Mouse (Mus musculus) ovary, postnatal 36 days (tissue): ENCODE results near the gene Dync1h1.
A peak's percentile ranks its signal among the peaks of the same experiment; 100 is the strongest.

Source experiments
- DNase-seq: peaks from one replicate; pipeline ENCODE4 v3.0.0; 2022; ENCODE audit warnings: low spot score, mixed read lengths

Dync1h1 gene

GRCm38 (mm10) chr12:110601241-110602218, at the start of gene Dync1h1:
Gene Dync1h1, plus strand, starts transcription at chr12:110601452.
- peak; percentile 94 for DNase-seq

- no peak for DNase-seq
These were observed 49.1 kb upstream of the Dync1h1 start for GRCm38 (mm10) chr12:110552113-110552512.

DNA sequence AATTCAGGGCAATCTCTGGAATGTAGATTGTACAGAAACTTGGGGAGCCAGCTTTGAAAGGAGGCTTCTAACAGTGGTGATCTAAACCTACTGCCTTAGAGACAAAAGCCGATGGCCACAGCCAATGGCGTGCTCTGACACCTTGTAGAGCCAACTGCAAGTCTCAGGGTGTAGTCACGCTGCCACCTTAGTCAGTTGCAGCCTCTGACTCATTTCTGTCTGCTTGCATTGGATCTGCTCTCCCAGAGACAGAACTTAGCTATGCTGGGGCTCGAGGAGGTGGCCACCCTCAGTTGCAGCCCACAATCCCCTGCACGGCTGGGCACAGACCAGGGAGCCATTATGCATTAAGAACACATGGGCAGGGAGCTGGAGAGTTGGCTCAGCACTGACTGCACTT, 47.9 kb upstream of the Dync1h1 start:
- DNase-seq, result no peak

DNA sequence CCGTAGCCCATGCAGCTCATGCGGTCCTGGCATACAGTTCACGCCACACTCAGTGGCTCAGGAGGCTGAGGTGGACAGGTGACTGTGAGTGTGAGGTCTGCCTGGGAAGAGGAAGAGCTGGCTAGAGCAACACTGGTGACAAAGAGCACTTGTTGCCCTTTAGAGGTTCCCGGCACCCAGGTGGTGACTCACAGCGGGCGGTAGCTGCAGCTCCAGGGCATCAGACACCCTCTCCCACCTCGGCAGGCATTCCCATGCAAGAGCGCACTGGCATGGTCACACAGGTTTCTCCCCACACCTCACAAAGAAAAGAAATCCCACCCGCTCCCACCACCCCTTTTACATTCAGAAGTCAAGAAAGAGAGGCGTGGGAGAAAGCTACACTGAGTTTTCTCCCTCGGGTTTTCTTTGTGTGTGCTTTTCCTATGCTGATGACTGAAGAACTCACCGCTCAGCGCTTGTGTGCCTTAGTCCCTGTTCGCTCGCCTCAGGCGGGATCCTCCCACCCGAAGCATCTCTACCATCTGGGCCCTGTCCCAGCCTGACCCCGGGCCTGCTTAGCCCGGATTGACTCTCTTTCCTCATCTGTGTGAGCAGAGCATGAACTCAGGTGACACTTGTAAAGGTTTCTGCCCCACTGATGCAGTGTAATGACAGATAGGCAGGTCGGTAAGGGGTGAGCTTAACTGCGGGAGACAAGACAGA, 45.6 kb upstream of the Dync1h1 start:
- DNase-seq, result no peak

GRCm38 (mm10) chr12:110556861-110557628, 44.2 kb upstream of the Dync1h1 start:
- DNase-seq, result no peak

DNA sequence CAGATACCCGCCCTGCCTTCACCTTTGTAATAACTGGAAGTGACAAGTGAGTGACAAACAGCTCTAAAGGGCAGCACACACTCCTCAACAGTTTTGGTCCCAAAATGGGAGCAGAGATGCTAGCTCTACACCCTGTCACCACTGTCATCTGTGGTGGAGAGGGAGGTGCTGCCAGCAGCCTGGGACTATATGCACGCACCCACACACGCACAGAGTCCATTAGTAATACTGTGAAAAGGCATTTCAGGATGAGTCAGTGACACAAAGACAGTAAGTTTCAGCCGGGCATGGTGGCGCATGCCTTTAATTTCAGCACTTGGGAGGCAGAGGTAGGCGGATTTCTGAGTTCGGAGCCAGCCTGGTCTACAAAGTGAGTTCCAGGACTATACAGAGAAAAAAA, 43.1 kb upstream of the Dync1h1 start:
- no peak for DNase-seq

GRCm38 (mm10) chr12:110563383-110563782, 37.9 kb upstream of the Dync1h1 start:
- DNase-seq, result no peak

DNA sequence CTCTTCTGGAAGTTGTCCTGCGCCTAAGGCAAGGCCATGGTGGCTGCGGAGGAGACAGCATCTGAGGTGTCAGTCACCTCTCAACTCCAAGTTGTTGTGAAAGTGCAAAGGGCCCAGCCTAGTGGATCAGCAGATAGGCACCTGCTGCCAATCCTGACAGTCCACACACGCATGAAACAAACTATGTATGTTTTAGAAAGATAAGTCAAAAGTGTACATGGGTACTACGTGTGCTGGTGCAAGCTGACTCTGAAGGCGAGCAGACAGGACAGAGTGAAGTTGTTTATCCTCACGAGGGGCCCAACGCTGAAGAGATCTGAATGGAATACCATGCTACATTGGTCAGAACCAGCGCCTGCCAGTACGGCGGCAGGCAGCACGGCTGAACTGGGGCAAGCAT, 36.4 kb upstream of the Dync1h1 start:
- no peak for DNase-seq

DNA sequence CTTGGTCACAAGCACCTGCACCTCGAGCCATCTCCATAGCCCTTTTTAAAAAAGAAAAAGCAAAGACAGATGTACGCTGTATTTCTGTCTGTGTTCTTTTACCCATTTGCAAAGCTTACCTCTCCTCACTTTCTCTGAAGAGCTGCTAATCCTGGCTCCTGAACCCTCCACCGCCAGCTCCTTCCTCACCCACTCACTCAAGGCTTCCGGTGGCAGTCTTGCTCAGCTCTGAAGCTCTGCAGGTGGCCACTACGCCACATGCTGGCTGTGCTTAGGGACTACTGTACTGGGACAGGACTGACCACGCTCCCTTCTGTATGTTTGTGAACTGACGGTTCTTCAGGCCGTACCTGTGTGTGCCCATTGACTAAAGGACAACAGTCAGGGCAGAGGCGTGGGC, 34.9 kb upstream of the Dync1h1 start:
- DNase-seq, result no peak

GRCm38 (mm10) chr12:110571050-110571449, 30.2 kb upstream of the Dync1h1 start:
- DNase-seq, result no peak

DNA sequence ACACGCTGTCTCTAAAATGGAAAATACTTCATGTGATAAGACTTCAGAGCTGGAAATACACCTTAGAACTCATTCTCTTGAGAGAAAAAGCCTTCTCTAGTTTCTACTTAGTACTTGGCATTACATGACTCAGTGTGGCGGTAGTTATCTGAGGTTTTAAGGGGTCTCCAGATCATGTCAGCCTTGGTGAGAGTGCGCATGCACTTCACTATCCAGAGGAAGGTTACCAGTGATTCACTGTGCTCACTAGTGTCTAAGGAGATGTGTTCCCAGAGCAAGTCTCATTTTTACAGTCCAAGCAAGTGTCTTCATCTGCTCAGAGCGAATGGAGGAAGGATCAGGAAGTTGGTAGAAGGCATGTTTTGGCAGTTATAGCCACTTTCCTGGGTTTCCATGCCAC, 28.9 kb upstream of the Dync1h1 start:
- DNase-seq, result no peak

DNA sequence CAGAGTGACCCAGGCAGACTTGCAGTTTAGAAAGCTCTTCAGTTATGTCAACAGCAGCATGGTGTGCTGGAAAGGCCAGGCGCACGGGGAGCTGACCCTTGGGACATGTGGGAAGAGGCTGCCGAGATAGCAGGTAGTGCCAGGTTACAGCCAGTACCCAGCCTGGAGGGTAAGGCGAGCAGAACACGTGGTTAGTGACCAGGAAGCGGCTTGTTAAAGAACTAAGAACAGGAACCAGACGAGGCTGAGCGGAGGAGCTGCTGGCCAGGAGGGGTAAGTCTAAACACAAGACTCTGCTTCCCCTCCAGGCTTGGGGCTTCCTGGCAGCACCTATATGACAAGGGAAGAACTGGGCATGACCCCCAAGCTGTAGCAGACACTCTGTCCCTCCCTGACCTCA, 27.6 kb upstream of the Dync1h1 start:
- no peak for DNase-seq

- DNase-seq, result no peak
These were observed 25.3 kb upstream of the Dync1h1 start for GRCm38 (mm10) chr12:110575926-110576325.

DNA sequence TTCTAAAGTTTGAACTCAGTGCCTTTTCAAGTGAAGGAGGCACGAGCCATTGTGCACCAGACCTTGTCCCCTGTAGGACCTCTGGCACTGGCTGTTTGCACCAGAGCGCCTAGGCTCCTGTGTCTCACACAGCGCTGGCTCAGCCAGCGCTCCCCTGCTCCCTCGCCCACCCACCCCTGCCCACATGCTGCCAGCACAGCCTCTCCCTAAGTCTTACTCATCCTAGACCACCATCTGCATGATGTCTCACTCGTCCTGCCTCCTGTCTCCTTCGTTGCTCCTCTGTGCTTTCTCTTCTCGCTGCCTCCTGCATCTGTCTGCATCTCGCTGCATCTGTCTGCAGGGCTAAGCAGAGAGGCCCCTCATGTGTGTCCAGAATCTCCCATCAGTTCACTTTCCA, 22.9 kb upstream of the Dync1h1 start:
- DNase-seq, result no peak

- no peak for DNase-seq
These were observed 12.6 kb upstream of the Dync1h1 start for GRCm38 (mm10) chr12:110588622-110589021.

- DNase-seq, result no peak
These were observed 10.4 kb upstream of the Dync1h1 start for GRCm38 (mm10) chr12:110590804-110591259.

- peak; percentile 94 for DNase-seq
These were observed 9.9 kb upstream of the Dync1h1 start for GRCm38 (mm10) chr12:110591260-110591883.

DNA sequence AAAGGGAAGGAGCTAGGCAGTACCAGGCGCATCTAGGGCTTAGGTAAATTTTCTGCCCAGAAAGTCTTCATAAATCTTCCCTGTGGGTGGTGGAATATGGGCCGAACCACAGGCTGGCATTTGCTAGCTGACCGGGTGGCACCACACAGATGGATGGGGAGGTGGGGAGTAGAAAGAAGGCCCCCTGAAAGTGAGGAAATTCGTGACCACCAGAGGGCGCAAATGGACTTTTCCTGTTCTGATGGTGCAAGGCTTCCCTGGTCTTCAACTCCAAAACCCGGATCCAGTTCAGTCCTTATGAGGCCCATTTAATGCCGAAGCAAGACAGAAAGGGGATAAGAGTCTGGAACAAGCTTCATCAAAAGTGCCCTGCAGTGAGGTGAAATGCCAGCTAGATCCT, 2.7 kb upstream of the Dync1h1 start:
- peak; percentile 56 for DNase-seq

- no peak for DNase-seq
These were observed 1.5 kb upstream of the Dync1h1 start for GRCm38 (mm10) chr12:110599791-110600190.

DNA sequence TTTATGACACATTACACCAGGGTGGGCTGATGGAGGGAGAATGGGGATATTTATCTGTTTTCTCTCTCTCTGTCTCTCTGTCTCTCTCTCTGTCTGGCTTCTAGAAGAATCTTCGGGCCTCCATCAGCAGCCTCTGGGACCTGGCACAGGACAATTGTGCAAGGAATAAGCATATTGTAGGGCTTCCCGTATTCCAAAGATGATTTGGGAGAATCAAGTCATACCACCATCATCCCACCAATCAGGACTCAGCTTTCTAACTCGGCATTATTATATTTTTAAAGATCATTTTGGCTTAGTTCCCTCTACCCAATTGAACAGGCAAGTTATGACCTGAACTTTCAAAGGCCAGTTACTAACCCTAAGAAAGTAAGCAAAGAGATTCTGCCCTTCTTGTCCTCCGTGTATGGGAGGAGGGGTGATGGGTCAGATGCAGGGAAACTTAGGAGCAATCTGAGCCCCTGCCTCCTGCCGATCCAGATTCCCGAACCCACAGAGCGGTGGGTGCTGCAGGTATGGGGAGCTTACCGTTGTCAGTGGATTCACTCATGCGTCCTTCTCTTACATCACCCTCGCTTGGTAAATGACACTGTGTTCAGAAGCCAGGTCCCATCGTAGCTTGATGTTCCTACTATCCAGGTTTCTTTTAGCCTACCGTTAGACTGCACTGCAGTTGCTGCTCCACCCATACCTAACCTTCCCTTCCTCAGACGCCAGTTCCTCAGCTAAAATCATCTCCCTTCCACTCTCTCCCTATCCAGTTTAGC, 844 bp upstream of the Dync1h1 start:
- DNase-seq, result no peak

- DNase-seq, result no peak
These were observed 4.9 kb downstream of the Dync1h1 start for GRCm38 (mm10) chr12:110606161-110606560.
